Mouse (Mus musculus): ENCODE measurements around the gene Ifitm5. TPM values are rescaled to one million over a fixed set of nuclear protein-coding genes. Genes with fewer than 3 reads are reported as not detected.
"Not testable (repeated sequence)": the region's sequence is repeated elsewhere in the genome, so short reads cannot be mapped to it uniquely, and the experiment has no call there.

Ifitm5 gene
- polyA plus RNA-seq, 1 experiment from 2014 or later = 1.6 TPM

GRCm38 (mm10) chr7:140974940-140975339 is 24.8 kb upstream of the Ifitm5 start:
- no peak overlapping the region for H3K4me2 ChIP-seq (replicated peaks; ENCODE audit: low read depth, low read length)
- H3K4me3 ChIP-seq (ENCODE audit: low read depth, low read length) = no peak overlapping the region
- WGBS = 15% methylated on average over 9 of the region's 9 CpGs
- no peak for ATAC-seq
- peak overlapping the region; percentile 71 for H3K27ac ChIP-seq (ENCODE audit: low read length)
- no peak for TF ChIP-seq EP300 (IDR thresholded peaks at IDR 0.05)
- no peak for TF ChIP-seq CTCF (IDR thresholded peaks at IDR 0.05)
- H3K4me1 ChIP-seq (ENCODE audit: insufficient read depth, low read depth, low read length) = peaks cover 5% of the 10 kb centered on the region; the same call in 1 of the 2 replicates
- no peak for DNase-seq (ENCODE audit: low spot score)
- no peaks in the 10 kb centered on the region for H3K36me3 ChIP-seq (ENCODE audit: insufficient read depth, low read length)
- no peaks in the 10 kb centered on the region for H3K27me3 ChIP-seq (replicated peaks; ENCODE audit: insufficient read depth, low read length)
- no peak overlapping the region for H3K9ac ChIP-seq (replicated peaks; ENCODE audit: low read depth)
- H3K9me3 ChIP-seq (ENCODE audit: low read length) = no peaks in the 10 kb centered on the region

DNA sequence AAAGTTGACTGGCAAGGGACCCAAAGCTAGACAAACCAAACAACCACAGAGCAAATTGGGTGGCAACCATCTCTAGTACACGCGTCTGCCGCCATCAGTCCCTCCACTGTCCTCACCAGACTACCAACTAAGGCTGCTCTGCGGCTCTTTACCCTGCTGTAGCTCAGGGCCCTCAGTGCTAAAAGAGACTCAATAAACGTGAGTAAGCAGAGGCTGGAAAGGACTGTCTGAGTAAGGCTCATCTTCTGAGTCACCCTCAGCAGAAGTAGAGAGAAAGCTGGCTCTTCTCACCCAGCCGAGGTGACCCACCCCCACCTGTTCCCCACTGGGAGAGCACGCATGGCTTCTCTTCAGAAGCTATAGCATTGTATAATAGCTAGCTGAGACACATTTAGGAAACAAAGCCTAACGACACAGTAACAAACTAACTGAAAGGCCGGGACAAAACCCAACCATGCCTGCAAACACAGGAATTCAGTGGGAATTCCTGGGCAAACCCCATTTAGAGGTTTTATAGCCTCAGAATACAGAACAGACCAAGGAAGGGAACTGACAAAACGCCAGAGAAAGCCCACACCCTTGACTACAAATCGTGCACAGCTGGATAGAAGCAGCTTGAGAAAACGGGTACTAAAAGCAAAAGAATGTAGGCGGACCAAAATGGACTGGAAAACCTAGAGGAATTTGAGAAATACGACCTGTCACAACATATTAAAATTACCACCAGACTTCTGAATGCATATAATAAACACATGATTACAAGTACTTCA is 23.5 kb upstream of the Ifitm5 start:
- ATAC-seq (no peak), DNase-seq (ENCODE audit: low spot score) (peak; percentile 35)
- Histone ChIP-seq H3K4me1 (ENCODE audit: insufficient read depth, low read depth, low read length) (peaks cover 5% of the 10 kb centered on the region; the same call in 1 of the 2 replicates), H3K9ac (replicated peaks; ENCODE audit: low read depth) (no peak overlapping the region), H3K27me3 (replicated peaks; ENCODE audit: insufficient read depth, low read length) (no peaks in the 10 kb centered on the region), H3K4me3 (ENCODE audit: low read depth, low read length) (no peak overlapping the region), H3K4me2 (replicated peaks; ENCODE audit: low read depth, low read length) (no peak overlapping the region), H3K9me3 (ENCODE audit: low read length) (no peaks in the 10 kb centered on the region), H3K27ac (ENCODE audit: low read length) (peak overlapping the region; percentile 38), H3K36me3 (ENCODE audit: insufficient read depth, low read length) (no peaks in the 10 kb centered on the region)
- no peak for TF ChIP-seq EP300 (IDR thresholded peaks at IDR 0.05)
- no peak for TF ChIP-seq CTCF (IDR thresholded peaks at IDR 0.05)
- WGBS = 53% methylated on average over 14 of the region's 14 CpGs

DNA sequence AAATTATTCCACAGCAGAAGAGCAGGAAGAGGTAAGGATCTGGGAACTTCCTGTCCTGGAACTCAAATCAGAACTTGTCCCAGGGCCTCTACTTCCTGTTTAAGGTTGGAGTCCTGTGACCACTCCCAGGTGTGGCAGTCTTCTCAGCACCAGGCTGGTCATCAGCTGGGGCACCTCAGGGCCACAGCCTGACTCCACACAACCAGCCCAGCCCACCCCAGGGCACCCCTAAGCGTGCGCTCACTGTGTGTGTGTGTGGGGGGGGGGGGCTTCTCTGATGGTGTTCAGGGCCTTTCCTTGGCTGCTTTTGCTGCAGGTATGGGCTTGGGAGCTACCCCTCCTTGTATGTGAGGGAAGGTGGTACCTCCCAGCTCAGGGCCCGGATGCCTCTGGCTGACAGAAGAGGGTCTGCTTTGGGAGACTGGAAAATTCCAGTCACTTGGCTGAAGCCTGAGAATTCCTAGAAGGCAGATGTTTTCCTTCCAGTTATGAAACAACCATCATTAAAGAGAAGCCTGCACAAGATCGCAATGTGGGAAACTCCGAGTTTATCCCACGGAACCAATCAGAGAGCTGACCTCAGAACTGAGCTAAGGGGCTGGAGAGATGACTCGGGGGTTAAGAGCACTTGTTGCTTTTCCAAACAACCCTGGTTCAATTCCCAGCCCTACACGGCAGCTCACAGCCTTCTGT is 21.5 kb upstream of the Ifitm5 start:
- H3K27ac ChIP-seq (ENCODE audit: low read length) = peak overlapping the region; percentile 84
- no peak overlapping the region for H3K4me2 ChIP-seq (replicated peaks; ENCODE audit: low read depth, low read length)
- peaks cover 5% of the 10 kb centered on the region; the same call in 1 of the 2 replicates for H3K4me1 ChIP-seq (ENCODE audit: insufficient read depth, low read depth, low read length)
- H3K4me3 ChIP-seq (ENCODE audit: low read depth, low read length) = no peak overlapping the region
- no peaks in the 10 kb centered on the region for H3K9me3 ChIP-seq (ENCODE audit: low read length)
- H3K9ac ChIP-seq (replicated peaks; ENCODE audit: low read depth) = no peak overlapping the region
- peak; percentile 83 for DNase-seq (ENCODE audit: low spot score)
- peak; percentile 42 for TF ChIP-seq EP300 (IDR thresholded peaks at IDR 0.05)
- TF ChIP-seq CTCF (IDR thresholded peaks at IDR 0.05) = no peak
- H3K36me3 ChIP-seq (ENCODE audit: insufficient read depth, low read length) = no peaks in the 10 kb centered on the region
- no peaks in the 10 kb centered on the region for H3K27me3 ChIP-seq (replicated peaks; ENCODE audit: insufficient read depth, low read length)
- 55% methylated on average over 8 of the region's 8 CpGs for WGBS
- ATAC-seq = peak; percentile 61

DNA sequence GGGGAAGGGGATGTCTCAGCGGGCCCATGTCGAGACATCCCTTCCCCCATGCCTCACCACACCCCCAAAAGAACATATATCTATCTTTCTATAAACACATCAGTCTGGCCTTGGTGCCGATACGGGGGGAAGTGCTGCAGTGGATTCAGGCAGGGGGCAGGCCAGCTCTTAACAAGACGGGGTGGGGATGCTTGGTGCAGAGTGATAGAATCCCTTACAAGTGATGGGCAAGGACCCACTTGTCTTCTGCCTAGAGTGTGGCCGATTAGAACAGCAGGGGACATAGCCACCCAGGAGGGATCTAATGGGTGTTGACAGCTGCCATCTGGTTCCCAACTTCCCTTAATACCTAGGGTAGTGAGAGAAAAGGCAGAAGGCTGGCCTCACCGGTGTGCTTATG is 20.8 kb upstream of the Ifitm5 start:
- Histone ChIP-seq H3K9me3 (ENCODE audit: low read length) (no peaks in the 10 kb centered on the region), H3K27me3 (replicated peaks; ENCODE audit: insufficient read depth, low read length) (no peaks in the 10 kb centered on the region), H3K27ac (ENCODE audit: low read length) (peak overlapping the region; percentile 84), H3K9ac (replicated peaks; ENCODE audit: low read depth) (no peak overlapping the region), H3K4me1 (ENCODE audit: insufficient read depth, low read depth, low read length) (peaks cover 5% of the 10 kb centered on the region; the same call in 1 of the 2 replicates), H3K4me3 (ENCODE audit: low read depth, low read length) (no peak overlapping the region), H3K36me3 (ENCODE audit: insufficient read depth, low read length) (no peaks in the 10 kb centered on the region), H3K4me2 (replicated peaks; ENCODE audit: low read depth, low read length) (no peak overlapping the region)
- DNase-seq (ENCODE audit: low spot score) (no peak), ATAC-seq (no peak)
- 36% methylated on average over 7 of the region's 7 CpGs for WGBS
- no peak for TF ChIP-seq CTCF (IDR thresholded peaks at IDR 0.05)
- no peak for TF ChIP-seq EP300 (IDR thresholded peaks at IDR 0.05)

DNA sequence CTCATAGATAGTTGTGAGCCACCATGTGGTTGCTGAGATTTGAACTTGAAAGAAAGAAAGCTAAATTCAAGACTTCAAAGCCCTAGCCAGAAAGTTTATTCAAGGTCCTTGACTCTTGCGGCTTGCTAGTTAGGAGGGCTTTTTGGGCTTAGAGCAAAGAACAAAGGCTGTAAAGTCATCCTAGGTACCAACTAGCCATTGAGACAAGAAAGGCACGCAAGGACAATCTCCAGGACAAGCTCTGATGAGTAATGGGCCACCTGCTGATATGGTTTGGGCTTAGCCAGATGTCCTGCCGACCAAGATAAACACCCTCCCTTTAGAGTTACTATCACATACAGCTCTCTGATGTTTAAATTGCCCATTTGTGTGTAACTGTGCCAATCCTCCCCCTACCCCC is 18.6 kb upstream of the Ifitm5 start:
- not testable (repeated sequence) for H3K4me1 ChIP-seq (ENCODE audit: insufficient read depth, low read depth, low read length); ATAC-seq; H3K36me3 ChIP-seq (ENCODE audit: insufficient read depth, low read length); DNase-seq (ENCODE audit: low spot score); H3K9me3 ChIP-seq (ENCODE audit: low read length); H3K27ac ChIP-seq (ENCODE audit: low read length); H3K27me3 ChIP-seq (replicated peaks; ENCODE audit: insufficient read depth, low read length)
- Histone ChIP-seq H3K4me3 (ENCODE audit: low read depth, low read length) (peak overlapping the region; percentile 26), H3K4me2 (replicated peaks; ENCODE audit: low read depth, low read length) (peak overlapping the region; percentile 43), H3K9ac (replicated peaks; ENCODE audit: low read depth) (peak overlapping the region; percentile 29; the same call in 1 of the 2 replicates)
- 36% methylated on average over 3 of the region's 3 CpGs for WGBS

DNA sequence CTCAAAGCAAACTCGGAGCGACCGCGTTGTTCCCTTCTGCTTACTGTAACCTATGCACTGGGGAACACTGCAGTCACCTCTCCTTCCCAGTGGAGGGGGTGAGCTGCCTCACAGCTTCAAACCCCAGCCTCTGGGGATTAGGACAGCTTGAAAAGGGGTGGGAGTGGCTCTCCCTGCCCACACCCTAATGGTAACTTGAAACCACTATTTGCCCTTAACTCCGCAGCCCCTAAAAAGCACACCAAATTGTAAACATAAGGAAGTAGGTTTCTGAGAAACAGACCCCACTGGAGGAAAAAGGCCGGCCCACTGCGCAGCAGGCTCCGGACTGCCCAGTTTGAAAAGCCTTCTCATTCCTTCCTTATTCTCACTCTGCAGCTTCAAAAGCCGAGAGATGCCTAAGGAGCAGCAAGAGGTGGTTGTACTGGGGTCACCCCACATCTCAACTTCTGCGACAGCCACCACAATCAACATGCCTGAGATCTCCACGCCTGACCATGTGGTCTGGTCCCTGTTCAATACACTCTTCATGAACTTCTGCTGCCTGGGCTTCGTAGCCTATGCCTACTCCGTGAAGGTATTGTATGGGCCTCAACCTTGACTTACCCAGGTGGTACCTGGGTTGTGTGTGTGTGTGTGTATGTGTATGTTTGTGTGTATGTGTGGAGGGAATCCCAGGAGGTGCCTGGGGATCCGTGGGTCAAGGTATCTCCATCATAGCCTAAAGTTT is 17.9 kb upstream of the Ifitm5 start:
- 14% methylated on average over 14 of the region's 14 CpGs for WGBS
- Histone ChIP-seq H3K4me3 (ENCODE audit: low read depth, low read length) (peak overlapping the region; percentile 26), H3K27me3 (replicated peaks; ENCODE audit: insufficient read depth, low read length) (no peaks in the 10 kb centered on the region), H3K9ac (replicated peaks; ENCODE audit: low read depth) (peak overlapping the region; percentile 8; the same call in 1 of the 2 replicates), H3K4me1 (ENCODE audit: insufficient read depth, low read depth, low read length) (peaks cover 5% of the 10 kb centered on the region; the same call in 1 of the 2 replicates), H3K36me3 (ENCODE audit: insufficient read depth, low read length) (no peaks in the 10 kb centered on the region), H3K4me2 (replicated peaks; ENCODE audit: low read depth, low read length) (peak overlapping the region; percentile 43), H3K27ac (ENCODE audit: low read length) (peak overlapping the region; percentile 67), H3K9me3 (ENCODE audit: low read length) (no peaks in the 10 kb centered on the region)
- DNase-seq (ENCODE audit: low spot score) = peak; percentile 87
- ATAC-seq = peak; percentile 76
- TF ChIP-seq EP300 (IDR thresholded peaks at IDR 0.05) (no peak), CTCF (IDR thresholded peaks at IDR 0.05) (peak; percentile 37)

Data from lung, postnatal 0 days (tissue).